Mouse (Mus musculus): ENCODE data around the gene Ttc25. TPM values are rescaled to one million over a fixed set of nuclear protein-coding genes. Genes with fewer than 3 reads are reported as not detected.

Ttc25 gene
- polyA plus RNA-seq, 1 experiment from 2014 or later: 0.45 TPM

DNA sequence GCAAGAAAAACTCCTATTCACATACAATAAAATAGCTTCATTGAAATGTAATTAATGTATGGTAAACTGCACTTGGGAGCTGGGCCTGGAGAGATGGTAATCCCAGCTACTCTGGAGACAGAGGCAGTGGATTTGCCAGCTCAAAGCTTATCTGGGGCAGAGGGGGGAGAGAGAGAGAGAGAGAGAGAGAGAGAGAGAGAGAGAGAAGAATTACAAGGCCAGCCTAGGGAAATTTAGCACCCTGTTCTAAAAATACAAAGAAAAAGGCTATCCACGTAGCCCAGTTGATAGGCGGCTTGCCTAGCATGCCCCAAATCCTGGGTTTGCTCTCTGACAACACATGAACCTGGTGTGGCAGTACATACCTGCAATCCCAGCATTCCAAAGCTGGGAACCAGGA lies 3.8 kb upstream of the Ttc25 start:
- peaks cover 8% of the 10 kb centered on the region; the same call in 1 of the 2 replicates for H3K4me1 ChIP-seq (ENCODE audit: control insufficient read depth, insufficient read depth, low read length)
- no peaks in the 10 kb centered on the region for H3K9me3 ChIP-seq (ENCODE audit: control insufficient read depth, low read length)
- no peak overlapping the region for H3K9ac ChIP-seq (ENCODE audit: low read depth, low read length)
- WGBS: 82% methylated on average over 2 of the region's 2 CpGs
- no peak overlapping the region for H3K4me3 ChIP-seq (ENCODE audit: low read length)
- ATAC-seq: no peak
- H3K27ac ChIP-seq (ENCODE audit: low read length): no peak overlapping the region
- H3K36me3 ChIP-seq (ENCODE audit: control insufficient read depth, insufficient read depth, low read length): no peaks in the 10 kb centered on the region
- no peak overlapping the region for H3K4me2 ChIP-seq (ENCODE audit: low read depth, low read length)
- H3K27me3 ChIP-seq (replicated peaks; ENCODE audit: control insufficient read depth, insufficient read depth, low read length): no peaks in the 10 kb centered on the region

DNA sequence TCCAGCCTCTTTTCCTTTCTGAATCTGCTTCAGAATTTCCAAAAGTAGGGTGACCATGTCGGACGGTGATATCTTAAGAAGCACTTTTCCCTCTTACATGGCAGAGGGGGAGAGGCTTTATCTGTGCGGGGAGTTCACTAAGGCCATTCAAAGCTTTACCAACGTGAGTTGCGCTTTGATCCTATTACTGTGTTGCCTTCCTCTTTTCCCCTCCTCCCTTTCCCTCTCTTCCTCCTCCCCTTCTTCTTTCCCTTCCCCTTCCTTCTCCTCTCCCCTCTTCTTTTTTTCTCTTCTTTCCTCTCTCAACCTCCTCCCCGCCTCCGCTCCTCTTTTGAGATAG lies 309 bp downstream of the Ttc25 start:
- H3K9me3 ChIP-seq (ENCODE audit: control insufficient read depth, low read length): no peaks in the 10 kb centered on the region
- 25% methylated on average over 7 of the region's 7 CpGs for WGBS
- H3K27ac ChIP-seq (ENCODE audit: low read length): 0 out of 2 replicates have a peak overlapping the region, but pooled peaks have one; percentile 14
- H3K4me1 ChIP-seq (ENCODE audit: control insufficient read depth, insufficient read depth, low read length): peaks cover 8% of the 10 kb centered on the region; the same call in 1 of the 2 replicates
- peak overlapping the region; percentile 56 for H3K4me3 ChIP-seq (ENCODE audit: low read length)
- peak overlapping the region; percentile 86 for H3K4me2 ChIP-seq (ENCODE audit: low read depth, low read length)
- no peaks in the 10 kb centered on the region for H3K36me3 ChIP-seq (ENCODE audit: control insufficient read depth, insufficient read depth, low read length)
- no peak; the same call in 1 of the 2 replicates for ATAC-seq
- H3K27me3 ChIP-seq (replicated peaks; ENCODE audit: control insufficient read depth, insufficient read depth, low read length): no peaks in the 10 kb centered on the region
- H3K9ac ChIP-seq (ENCODE audit: low read depth, low read length): peak overlapping the region; percentile 68; the same call in 1 of the 2 replicates

DNA sequence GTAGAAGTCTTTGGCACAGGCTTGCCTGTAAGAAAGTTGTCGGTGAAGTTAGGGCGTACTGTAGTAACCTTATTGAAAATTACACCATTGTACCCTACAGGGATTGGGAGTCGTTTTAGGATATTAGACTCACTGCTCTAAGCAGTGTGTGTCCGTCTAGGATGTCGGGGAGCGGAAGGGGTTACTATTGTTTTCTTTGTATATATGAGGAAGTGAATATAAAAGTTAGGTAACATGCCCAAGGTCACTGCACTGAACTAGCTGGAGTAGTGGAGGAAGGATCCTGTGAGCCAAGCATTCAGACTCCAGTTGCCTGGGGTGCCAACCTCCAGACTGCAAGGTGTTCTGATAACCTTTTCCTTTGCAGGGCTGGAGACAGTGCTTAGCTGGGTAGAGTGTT lies 1.5 kb downstream of the Ttc25 start:
- Histone ChIP-seq H3K27ac (ENCODE audit: low read length) (no peak overlapping the region), H3K4me2 (ENCODE audit: low read depth, low read length) (no peak overlapping the region), H3K9ac (ENCODE audit: low read depth, low read length) (no peak overlapping the region), H3K4me3 (ENCODE audit: low read length) (no peak overlapping the region), H3K27me3 (replicated peaks; ENCODE audit: control insufficient read depth, insufficient read depth, low read length) (no peaks in the 10 kb centered on the region), H3K9me3 (ENCODE audit: control insufficient read depth, low read length) (no peaks in the 10 kb centered on the region), H3K4me1 (ENCODE audit: control insufficient read depth, insufficient read depth, low read length) (peaks cover 8% of the 10 kb centered on the region; the same call in 1 of the 2 replicates), H3K36me3 (ENCODE audit: control insufficient read depth, insufficient read depth, low read length) (no peaks in the 10 kb centered on the region)
- ATAC-seq: no peak
- 80% methylated on average over 6 of the region's 6 CpGs for WGBS

DNA sequence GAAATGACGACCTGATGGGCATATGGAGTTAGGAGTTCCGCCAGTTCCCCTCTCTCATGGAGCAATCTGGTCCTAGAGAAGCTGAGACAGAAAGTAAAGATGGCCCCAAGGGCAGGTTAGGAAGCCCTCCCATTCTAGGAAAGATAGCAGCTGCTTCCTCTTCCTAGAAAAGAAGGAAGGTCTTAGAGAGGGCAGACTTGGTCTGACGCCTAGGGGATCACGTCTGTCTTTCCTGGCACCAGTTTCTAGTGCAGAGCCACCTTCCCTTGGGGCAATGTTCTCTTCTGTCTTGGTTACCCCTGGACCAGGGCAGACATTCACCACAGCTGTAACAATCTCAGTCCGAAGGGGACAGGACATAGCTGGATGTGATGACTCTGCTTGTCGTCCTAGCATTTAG lies 2.7 kb downstream of the Ttc25 start:
- Histone ChIP-seq H3K36me3 (ENCODE audit: control insufficient read depth, insufficient read depth, low read length) (no peaks in the 10 kb centered on the region), H3K4me1 (ENCODE audit: control insufficient read depth, insufficient read depth, low read length) (peaks cover 8% of the 10 kb centered on the region; the same call in 1 of the 2 replicates), H3K4me2 (ENCODE audit: low read depth, low read length) (no peak overlapping the region), H3K4me3 (ENCODE audit: low read length) (no peak overlapping the region), H3K9me3 (ENCODE audit: control insufficient read depth, low read length) (no peaks in the 10 kb centered on the region), H3K9ac (ENCODE audit: low read depth, low read length) (no peak overlapping the region), H3K27me3 (replicated peaks; ENCODE audit: control insufficient read depth, insufficient read depth, low read length) (no peaks in the 10 kb centered on the region), H3K27ac (ENCODE audit: low read length) (no peak overlapping the region)
- WGBS: 78% methylated on average over 6 of the region's 6 CpGs
- ATAC-seq: no peak

DNA sequence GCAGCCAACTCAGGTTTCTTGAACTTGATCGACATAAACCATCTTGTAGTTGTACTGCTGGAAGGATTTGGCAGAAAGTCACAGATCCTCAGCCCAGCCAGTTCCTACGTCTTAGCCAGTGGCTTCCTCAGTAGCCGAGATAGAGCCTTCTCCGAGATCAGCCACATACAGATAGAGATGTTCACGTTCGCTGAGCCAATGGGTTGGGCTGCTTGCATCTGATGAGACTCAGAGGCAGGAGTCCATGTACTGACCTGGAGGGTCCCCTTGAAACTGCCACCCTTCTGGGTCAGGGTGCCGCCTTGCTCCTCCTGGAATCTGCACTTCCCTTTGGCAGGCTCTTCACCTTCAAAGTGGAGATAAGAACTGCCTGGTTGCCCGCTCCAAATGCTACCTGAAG lies 4.1 kb downstream of the Ttc25 start:
- 81% methylated on average over 8 of the region's 8 CpGs for WGBS
- H3K9ac ChIP-seq (ENCODE audit: low read depth, low read length): no peak overlapping the region
- no peaks in the 10 kb centered on the region for H3K27me3 ChIP-seq (replicated peaks; ENCODE audit: control insufficient read depth, insufficient read depth, low read length)
- H3K4me1 ChIP-seq (ENCODE audit: control insufficient read depth, insufficient read depth, low read length): peaks cover 8% of the 10 kb centered on the region; the same call in 1 of the 2 replicates
- no peak for ATAC-seq
- no peaks in the 10 kb centered on the region for H3K36me3 ChIP-seq (ENCODE audit: control insufficient read depth, insufficient read depth, low read length)
- no peak overlapping the region for H3K4me3 ChIP-seq (ENCODE audit: low read length)
- no peaks in the 10 kb centered on the region for H3K9me3 ChIP-seq (ENCODE audit: control insufficient read depth, low read length)
- H3K27ac ChIP-seq (ENCODE audit: low read length): no peak overlapping the region
- no peak overlapping the region for H3K4me2 ChIP-seq (ENCODE audit: low read depth, low read length)

DNA sequence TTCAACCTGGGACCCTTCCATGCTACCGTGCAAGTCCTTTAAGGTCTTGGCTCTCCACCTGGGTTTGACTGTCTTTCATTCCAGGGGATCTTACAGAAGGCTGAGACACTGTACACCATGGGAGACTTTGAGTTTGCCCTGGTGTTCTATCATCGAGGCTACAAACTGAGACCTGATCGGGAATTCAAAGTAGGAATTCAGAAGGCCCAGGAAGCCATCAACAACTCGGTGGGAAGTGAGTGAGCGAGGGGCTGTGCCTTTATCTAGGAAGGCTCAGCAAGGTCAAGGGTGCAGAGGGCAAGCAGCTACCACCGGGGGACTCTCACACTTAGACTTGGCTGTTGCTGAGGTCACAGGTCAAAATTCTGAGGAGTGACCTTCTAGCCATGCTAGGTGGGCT lies 4.7 kb downstream of the Ttc25 start:
- Histone ChIP-seq H3K4me3 (ENCODE audit: low read length) (no peak overlapping the region), H3K36me3 (ENCODE audit: control insufficient read depth, insufficient read depth, low read length) (no peaks in the 10 kb centered on the region), H3K9ac (ENCODE audit: low read depth, low read length) (no peak overlapping the region), H3K27ac (ENCODE audit: low read length) (no peak overlapping the region), H3K4me2 (ENCODE audit: low read depth, low read length) (no peak overlapping the region), H3K27me3 (replicated peaks; ENCODE audit: control insufficient read depth, insufficient read depth, low read length) (no peaks in the 10 kb centered on the region), H3K4me1 (ENCODE audit: control insufficient read depth, insufficient read depth, low read length) (peaks cover 4% of the 10 kb centered on the region; the same call in 1 of the 2 replicates), H3K9me3 (ENCODE audit: control insufficient read depth, low read length) (no peaks in the 10 kb centered on the region)
- no peak for ATAC-seq
- WGBS: 76% methylated on average over 6 of the region's 6 CpGs

DNA sequence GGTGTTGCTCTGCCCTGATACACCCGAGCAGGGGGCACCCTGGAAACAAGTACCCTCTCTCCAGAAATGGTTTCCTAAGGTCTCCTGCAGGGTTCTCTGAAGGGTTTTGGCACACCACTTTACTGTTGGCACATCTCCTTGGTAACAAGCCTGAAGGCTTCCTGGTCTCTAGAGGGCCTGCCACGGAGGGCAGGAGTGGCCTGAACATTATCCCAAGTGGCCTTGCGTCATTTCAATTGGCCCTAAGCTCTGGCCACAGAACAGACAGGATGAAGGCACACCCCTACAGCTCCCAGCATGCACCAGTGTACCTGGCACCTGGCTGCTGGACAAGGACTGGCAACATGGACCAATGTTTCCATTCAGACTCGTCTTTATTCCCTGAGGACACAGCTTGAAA lies 7.4 kb downstream of the Ttc25 start:
- 83% methylated on average over 4 of the region's 4 CpGs for WGBS
- Histone ChIP-seq H3K4me1 (ENCODE audit: control insufficient read depth, insufficient read depth, low read length) (no peaks in the 10 kb centered on the region), H3K9me3 (ENCODE audit: control insufficient read depth, low read length) (no peaks in the 10 kb centered on the region), H3K27ac (ENCODE audit: low read length) (no peak overlapping the region), H3K4me2 (ENCODE audit: low read depth, low read length) (no peak overlapping the region), H3K36me3 (ENCODE audit: control insufficient read depth, insufficient read depth, low read length) (no peaks in the 10 kb centered on the region), H3K4me3 (ENCODE audit: low read length) (no peak overlapping the region), H3K27me3 (replicated peaks; ENCODE audit: control insufficient read depth, insufficient read depth, low read length) (no peaks in the 10 kb centered on the region), H3K9ac (ENCODE audit: low read depth, low read length) (no peak overlapping the region)
- no peak for ATAC-seq

DNA sequence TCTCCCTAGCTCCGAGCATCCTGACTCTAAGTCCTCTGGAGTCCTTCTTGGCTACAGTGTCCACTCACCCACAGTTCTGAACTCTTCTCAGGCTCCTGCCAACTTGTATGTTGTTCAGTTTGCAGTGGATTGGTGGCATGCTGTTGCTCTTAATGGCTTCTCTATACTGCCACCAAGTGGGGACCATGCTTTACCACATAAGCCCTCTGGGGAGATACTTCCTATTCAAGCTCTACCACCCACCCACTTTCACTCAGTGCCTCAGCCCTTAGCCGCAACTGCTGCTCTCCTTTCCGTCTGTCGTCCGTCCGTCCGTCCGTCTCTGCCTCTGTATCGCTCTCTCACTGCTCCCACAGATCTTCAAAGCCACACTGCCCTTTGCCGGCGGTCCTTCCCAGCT lies 10.2 kb downstream of the Ttc25 start:
- Histone ChIP-seq H3K36me3 (ENCODE audit: control insufficient read depth, insufficient read depth, low read length) (no peaks in the 10 kb centered on the region), H3K27ac (ENCODE audit: low read length) (no peak overlapping the region), H3K27me3 (replicated peaks; ENCODE audit: control insufficient read depth, insufficient read depth, low read length) (no peaks in the 10 kb centered on the region), H3K9me3 (ENCODE audit: control insufficient read depth, low read length) (no peaks in the 10 kb centered on the region), H3K4me3 (ENCODE audit: low read length) (peak overlapping the region; percentile 29), H3K4me2 (ENCODE audit: low read depth, low read length) (peak overlapping the region; percentile 45), H3K4me1 (ENCODE audit: control insufficient read depth, insufficient read depth, low read length) (no peaks in the 10 kb centered on the region), H3K9ac (ENCODE audit: low read depth, low read length) (peak overlapping the region; percentile 58; the same call in 1 of the 2 replicates)
- WGBS: 22% methylated on average over 11 of the region's 11 CpGs
- ATAC-seq: peak; percentile 74

DNA sequence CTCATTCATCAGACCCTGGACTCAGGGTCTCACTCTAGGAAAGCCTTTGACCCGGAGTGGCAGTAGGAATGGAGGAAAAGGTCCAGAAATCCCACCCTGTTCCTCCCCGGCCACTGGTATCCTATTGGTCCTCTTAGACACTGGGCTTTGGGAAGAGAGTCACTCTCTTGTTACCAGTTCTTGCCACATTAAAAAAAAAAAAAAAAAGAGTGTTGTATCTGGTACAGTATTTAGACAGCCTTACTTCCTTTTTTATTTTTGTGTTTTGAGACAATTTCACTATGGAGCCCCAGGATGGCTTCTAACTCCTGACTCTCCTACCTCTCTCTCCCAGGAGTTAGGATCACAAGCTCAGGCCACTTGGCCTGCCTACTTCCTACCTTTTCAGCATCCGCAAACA lies 12.2 kb downstream of the Ttc25 start:
- H3K9ac ChIP-seq (ENCODE audit: low read depth, low read length): no peak overlapping the region
- H3K9me3 ChIP-seq (ENCODE audit: control insufficient read depth, low read length): no peaks in the 10 kb centered on the region
- H3K4me3 ChIP-seq (ENCODE audit: low read length): no peak overlapping the region
- no peaks in the 10 kb centered on the region for H3K4me1 ChIP-seq (ENCODE audit: control insufficient read depth, insufficient read depth, low read length)
- no peak overlapping the region for H3K27ac ChIP-seq (ENCODE audit: low read length)
- no peaks in the 10 kb centered on the region for H3K27me3 ChIP-seq (replicated peaks; ENCODE audit: control insufficient read depth, insufficient read depth, low read length)
- ATAC-seq: no peak
- no peak overlapping the region for H3K4me2 ChIP-seq (ENCODE audit: low read depth, low read length)
- no peaks in the 10 kb centered on the region for H3K36me3 ChIP-seq (ENCODE audit: control insufficient read depth, insufficient read depth, low read length)
- WGBS: 73% methylated on average over 3 of the region's 3 CpGs

DNA sequence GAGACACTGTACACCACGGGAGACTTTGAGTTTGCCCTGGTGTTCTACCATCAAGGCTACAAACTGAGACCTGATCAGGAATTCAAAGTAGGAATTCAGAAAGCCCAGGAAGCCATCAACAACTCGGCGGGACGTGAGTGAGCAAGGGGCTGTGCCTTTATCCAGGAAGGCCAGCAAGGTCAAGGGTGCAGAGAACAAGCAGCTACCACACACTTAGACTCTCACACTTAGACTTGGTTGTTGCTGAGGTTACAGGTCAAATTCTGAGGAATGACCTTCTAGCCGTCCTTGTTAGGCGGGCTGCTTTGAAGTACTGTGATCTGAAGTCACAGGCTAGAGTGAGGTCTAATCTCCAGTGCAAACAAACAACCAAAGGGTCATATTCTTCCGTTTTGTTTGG lies 14.1 kb downstream of the Ttc25 start:
- H3K36me3 ChIP-seq (ENCODE audit: control insufficient read depth, insufficient read depth, low read length): no peaks in the 10 kb centered on the region
- no peaks in the 10 kb centered on the region for H3K9me3 ChIP-seq (ENCODE audit: control insufficient read depth, low read length)
- H3K4me1 ChIP-seq (ENCODE audit: control insufficient read depth, insufficient read depth, low read length): no peaks in the 10 kb centered on the region
- H3K4me3 ChIP-seq (ENCODE audit: low read length): no peak overlapping the region
- 46% methylated on average over 7 of the region's 7 CpGs for WGBS
- H3K9ac ChIP-seq (ENCODE audit: low read depth, low read length): no peak overlapping the region
- no peaks in the 10 kb centered on the region for H3K27me3 ChIP-seq (replicated peaks; ENCODE audit: control insufficient read depth, insufficient read depth, low read length)
- ATAC-seq: no peak
- no peak overlapping the region for H3K4me2 ChIP-seq (ENCODE audit: low read depth, low read length)
- H3K27ac ChIP-seq (ENCODE audit: low read length): no peak overlapping the region

Data from intestine, embryonic 16.5 days (tissue).